Mouse (Mus musculus) common myeloid progenitor, adult 5-6 weeks (primary cell): Measurements from ENCODE around the gene Rnf144a. TPM values are rescaled to one million over a fixed set of nuclear protein-coding genes. Genes with fewer than 3 reads are reported as not detected.
"Not testable (repeated sequence)": the region's sequence is repeated elsewhere in the genome, so short reads cannot be mapped to it uniquely, and the experiment has no call there.

Experiments
- ATAC-seq: replicated peaks from 2 replicates; pipeline ENCODE4 v1.8.0; 2016; ENCODE audit warnings: low read depth, mild to moderate bottlenecking, moderate TSS enrichment, inconsistent platforms; ENCODE audit not compliant: poor library complexity, severe bottlenecking
- total RNA-seq: library from RNA; stranded (forward); fragments of 200-1000, 187-1606 nt; gene quantifications from 2 replicates; pipeline ENCODE4 v1.2.3, GENCODE M21; 2017

Gene Rnf144a
- total RNA-seq, 1 experiment from 2014 or later = 42.0 TPM

GRCm38 (mm10) chr12:26333678-26334077 lies 81.4 kb downstream of the Rnf144a start:
- ATAC-seq = peak; percentile 73

GRCm38 (mm10) chr12:26331048-26331447 lies 84.0 kb downstream of the Rnf144a start:
- no peak for ATAC-seq

DNA sequence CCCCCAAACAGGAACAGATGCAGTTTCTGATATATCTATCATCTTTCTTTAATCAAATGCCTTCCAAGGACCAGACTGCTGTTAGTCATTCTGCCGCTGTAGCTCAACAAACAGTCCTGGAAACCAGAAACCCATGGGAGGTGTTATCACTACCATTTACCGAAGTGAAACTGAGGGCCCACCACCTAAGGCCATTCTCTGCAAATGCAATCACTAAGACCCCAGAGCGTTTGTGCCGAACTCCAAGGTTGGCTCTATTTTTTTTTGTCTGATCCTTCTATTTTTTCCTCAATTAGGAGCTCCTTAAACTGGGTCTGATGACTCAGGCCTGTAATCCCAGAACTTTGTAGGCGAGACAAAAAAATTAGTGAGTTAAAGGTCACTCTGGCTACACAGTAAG lies 85.3 kb downstream of the Rnf144a start:
- no peak for ATAC-seq

- no peak for ATAC-seq
These were observed 85.9 kb downstream of the Rnf144a start for GRCm38 (mm10) chr12:26329031-26329675.

- no peak for ATAC-seq
These were observed 91.2 kb downstream of the Rnf144a start for GRCm38 (mm10) chr12:26323783-26324364.

GRCm38 (mm10) chr12:26316261-26316660 lies 98.8 kb downstream of the Rnf144a start:
- peak; percentile 37 for ATAC-seq

DNA sequence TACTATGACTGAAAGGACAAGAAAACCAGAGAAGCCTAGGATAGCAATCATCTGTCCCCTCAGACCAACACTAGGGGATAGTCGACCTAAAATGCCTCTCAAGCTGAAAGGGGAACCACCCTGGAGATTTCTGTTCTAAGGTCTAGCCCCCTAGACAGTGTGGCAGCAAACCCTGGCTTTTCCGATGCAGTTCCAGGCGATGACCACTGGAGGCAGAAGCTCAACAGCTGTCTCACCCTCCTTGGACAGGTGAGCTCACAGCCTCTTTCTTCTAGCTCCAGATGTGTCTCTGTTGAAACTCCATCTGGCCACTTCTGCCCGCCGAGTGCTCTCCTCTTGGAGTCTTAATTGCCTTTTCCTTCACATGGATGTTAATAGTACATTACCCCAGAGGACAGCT lies 100.1 kb downstream of the Rnf144a start:
- peak; percentile 76 for ATAC-seq

DNA sequence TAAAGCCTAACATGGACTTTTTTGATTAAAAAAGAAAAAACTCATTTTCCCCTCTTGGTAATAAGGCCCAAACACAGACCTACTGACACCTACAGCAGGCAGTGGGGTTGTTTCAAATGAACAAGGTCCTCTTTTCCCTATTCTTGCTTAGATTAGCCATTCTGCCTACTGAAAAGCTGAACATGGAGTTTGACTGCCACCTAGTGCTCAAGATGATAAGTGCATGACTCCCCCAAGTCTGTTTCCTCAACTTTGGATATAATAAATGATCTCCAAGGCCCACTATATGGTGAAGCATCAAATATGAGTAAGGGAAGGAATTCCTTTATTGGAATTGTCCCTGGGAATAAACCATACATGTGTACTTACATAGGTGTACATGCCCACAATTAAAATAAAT lies 103.5 kb downstream of the Rnf144a start:
- ATAC-seq = peak; percentile 74

DNA sequence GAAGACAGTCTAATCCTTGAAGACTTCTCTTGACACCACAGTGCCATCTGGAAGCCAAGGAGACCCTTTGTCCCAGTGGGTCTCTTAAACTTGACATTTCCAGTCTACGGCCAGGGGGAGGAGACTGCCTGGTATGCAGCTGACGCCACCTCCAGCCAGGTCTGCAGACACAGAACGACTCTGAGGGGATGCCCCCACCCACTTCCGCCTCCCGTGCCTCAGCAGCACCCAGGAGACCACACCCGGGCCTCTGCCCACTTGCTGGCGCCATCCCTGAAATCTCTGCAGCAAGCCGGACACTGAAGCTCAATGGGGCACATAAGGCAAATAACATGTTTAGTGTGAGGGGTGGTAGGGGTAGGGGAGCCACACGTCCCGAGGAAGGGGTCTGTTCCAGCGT lies 104.8 kb downstream of the Rnf144a start:
- ATAC-seq = no peak

- ATAC-seq = no peak
These were observed 112.2 kb downstream of the Rnf144a start for GRCm38 (mm10) chr12:26302886-26303285.

GRCm38 (mm10) chr12:26299515-26300090 lies 115.5 kb downstream of the Rnf144a start:
- no peak for ATAC-seq

GRCm38 (mm10) chr12:26295995-26296394 lies 119.1 kb downstream of the Rnf144a start:
- not testable (repeated sequence) for ATAC-seq

- ATAC-seq = peak; percentile 42; the same call in 1 of the 2 replicates
These were observed 125.9 kb downstream of the Rnf144a start for GRCm38 (mm10) chr12:26289200-26289599.

- no peak for ATAC-seq
These were observed 126.7 kb downstream of the Rnf144a start for GRCm38 (mm10) chr12:26288347-26288746.

- no peak for ATAC-seq
These were observed 129.1 kb downstream of the Rnf144a start for GRCm38 (mm10) chr12:26285939-26286338.

DNA sequence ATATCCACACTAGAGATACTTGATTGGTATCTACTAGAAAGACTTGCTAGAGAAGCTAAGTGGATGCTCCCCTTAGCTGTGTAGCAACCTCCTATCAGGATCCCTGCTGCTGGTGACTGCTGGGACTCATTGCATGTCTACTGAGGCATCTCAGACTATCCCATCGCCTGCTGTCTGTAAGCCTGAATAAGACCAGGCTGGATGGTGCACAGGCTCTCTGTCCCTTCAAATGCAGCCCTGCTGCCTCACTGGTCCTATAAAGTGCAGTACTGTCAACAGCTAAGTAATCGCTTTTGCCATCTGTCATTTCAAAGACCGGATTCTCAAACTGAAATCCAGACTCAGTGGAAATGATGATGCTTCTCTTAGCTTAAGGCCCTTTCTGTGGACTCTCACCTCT lies 129.6 kb downstream of the Rnf144a start:
- no peak for ATAC-seq

- peak; percentile 70 for ATAC-seq
These were observed 134.2 kb downstream of the Rnf144a start for GRCm38 (mm10) chr12:26280719-26281480.

DNA sequence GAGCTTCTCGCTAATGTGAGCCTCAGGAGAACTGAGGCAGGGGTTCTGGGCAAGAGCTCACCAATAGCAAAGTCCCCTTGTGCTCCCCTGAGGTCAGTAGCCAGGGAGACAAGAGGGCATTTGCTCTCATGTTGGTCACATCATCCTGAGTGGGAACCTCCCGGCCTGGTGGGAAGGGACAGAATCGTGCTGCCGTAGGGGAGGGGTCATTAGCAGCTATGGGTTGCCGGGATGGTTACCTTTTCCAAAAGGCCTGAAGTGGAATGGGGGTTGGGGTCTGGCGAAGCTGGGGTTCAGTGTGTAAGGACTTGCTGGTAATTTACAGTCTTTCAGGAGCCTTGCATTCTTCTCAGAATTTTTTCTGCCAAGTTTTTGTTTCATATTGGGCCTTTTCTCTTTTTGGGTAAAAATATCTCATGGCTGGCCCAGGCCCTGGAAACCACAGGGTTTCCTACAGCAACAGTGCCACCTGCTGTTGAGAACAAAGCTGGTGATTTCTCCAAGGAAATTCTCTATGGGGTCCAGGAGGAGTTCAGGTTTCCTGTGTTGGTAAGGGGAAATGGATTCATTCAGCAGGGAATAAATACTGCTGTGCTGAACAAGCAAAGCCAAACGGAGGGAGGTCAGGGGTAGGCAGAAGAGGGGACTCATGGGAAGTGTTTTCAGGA lies 137.9 kb downstream of the Rnf144a start:
- peak; percentile 77 for ATAC-seq

- no peak for ATAC-seq
These were observed 138.5 kb downstream of the Rnf144a start for GRCm38 (mm10) chr12:26276556-26276955.
